In genomic region chr7:141188733-141189132, GRCm38 (mm10) we compare ENCODE assay signal across 42 mouse cellular contexts. TPM values are rescaled to one million over a fixed set of nuclear protein-coding genes. Genes with fewer than 3 reads are reported as not detected.
"Had no signal": no experiment of that assay in that cellular context is flagged by ENCODE, and none has a peak within 500 bp of the region (broad histone marks: within the 10 kb centered on the region; RNA-seq: fewer than 3 reads in every experiment).

No protein-coding gene starts in this region.

- H3K4me3 ChIP-seq: heart, embryonic 10.5 days; heart, embryonic 12.5 days; heart, embryonic 13.5 days; heart, embryonic 15.5 days; hindbrain, embryonic 10.5 days; hindbrain, embryonic 12.5 days; hindbrain, embryonic 13.5 days; hindbrain, embryonic 15.5 days; intestine, embryonic 15.5 days; kidney, embryonic 15.5 days; layer of hippocampus, adult 2 months had no signal

- DNase-seq: heart, postnatal 10 days; heart, postnatal 14 days; heart, postnatal 36 days; heart, postnatal 4 days; kidney, adult 11 months; kidney, adult 18-20 months; kidney, adult 2 months; kidney, adult 8-10 months; kidney, adult 9 months; kidney, postnatal 10 days; kidney, postnatal 14 days; kidney, postnatal 25 days; kidney, postnatal 36 days; kidney, postnatal 4 days; layer of hippocampus, adult 9-11 months; layer of hippocampus, postnatal 36 days had no signal

- H3K27me3 ChIP-seq: heart, embryonic 12.5 days; heart, embryonic 13.5 days; heart, embryonic 15.5 days; hindbrain, embryonic 12.5 days; hindbrain, embryonic 13.5 days; hindbrain, embryonic 15.5 days; intestine, embryonic 15.5 days; kidney, embryonic 15.5 days had no signal

- ATAC-seq: hindbrain, embryonic 16.5 days; hindbrain, postnatal 0 days; inflammation-experienced regulatory T-cells, adult 6 months; intestine, embryonic 15.5 days; intestine, embryonic 16.5 days; intestine, postnatal 0 days had no signal

- H3K27ac ChIP-seq: heart, embryonic 10.5 days; heart, embryonic 13.5 days; heart, embryonic 15.5 days; hindbrain, embryonic 10.5 days; hindbrain, embryonic 12.5 days; hindbrain, embryonic 13.5 days; hindbrain, embryonic 14.5 days; hindbrain, embryonic 15.5 days; hindbrain, postnatal 0 days; intestine, embryonic 15.5 days; kidney, embryonic 15.5 days; kidney, postnatal 0 days; layer of hippocampus, adult 2 months had no signal

- H3K9me3 ChIP-seq: heart, embryonic 10.5 days; heart, embryonic 12.5 days; heart, embryonic 13.5 days; heart, embryonic 15.5 days; hindbrain, embryonic 10.5 days; hindbrain, embryonic 12.5 days; hindbrain, embryonic 13.5 days; hindbrain, embryonic 15.5 days; intestine, embryonic 15.5 days; kidney, embryonic 15.5 days had no signal

- H3K4me2 ChIP-seq: heart, embryonic 11.5 days; heart, embryonic 12.5 days; heart, embryonic 13.5 days; heart, embryonic 15.5 days; hindbrain, embryonic 12.5 days; hindbrain, embryonic 13.5 days; hindbrain, embryonic 14.5 days; hindbrain, embryonic 15.5 days; intestine, embryonic 15.5 days; kidney, embryonic 15.5 days had no signal

- H3K9ac ChIP-seq: heart, embryonic 12.5 days; heart, embryonic 13.5 days; heart, embryonic 15.5 days; hindbrain, embryonic 12.5 days; hindbrain, embryonic 13.5 days; hindbrain, embryonic 14.5 days; hindbrain, embryonic 15.5 days; intestine, embryonic 15.5 days; kidney, embryonic 15.5 days had no signal

RNA-seq across cellular contexts. Expression of gene Lmntd2, which starts 25.1 kb away (rescaled TPM):
- total RNA-seq: heart, postnatal 10 days; heart, postnatal 14 days; heart, postnatal 36 days; heart, postnatal 4 days; hematopoietic stem cell, adult 5-6 weeks; hindbrain, postnatal 0 days; layer of hippocampus, adult 18-20 months; layer of hippocampus, adult 2 months; layer of hippocampus, adult 8-10 months; layer of hippocampus, postnatal 10 days; layer of hippocampus, postnatal 14 days; layer of hippocampus, postnatal 25 days; layer of hippocampus, postnatal 36 days; left cerebral cortex, adult 18-20 months had no signal
